Mouse (Mus musculus) hindbrain, postnatal 0 days (tissue): Measurements from ENCODE around the gene Hsd3b1. TPM values are rescaled to one million over a fixed set of nuclear protein-coding genes. Genes with fewer than 3 reads are reported as not detected.

Experiments used
- ATAC-seq: fragments of 200-750 bp; cut with Nextera tagmentation; 2 replicates; pipeline ENCODE4 v1.8.0; 2017; ENCODE audit warnings: mild to moderate bottlenecking, moderate TSS enrichment, moderate library complexity
- DNase-seq: peaks from one replicate; pipeline ENCODE4 v3.0.0-alpha.2; 2015; ENCODE audit warnings: low spot score
- H3K27ac ChIP-seq: fragments of 300-500 bp; sonication (generic); 2 replicates; pipeline ENCODE4 v1.5.1; 2014; ENCODE audit warnings: mild to moderate bottlenecking
- H3K27me3 ChIP-seq: fragments of 300-500 bp; sonication (generic); 2 replicates; pipeline ENCODE4 v1.6.1; 2014; ENCODE audit warnings: low read length, mixed read lengths; ENCODE audit not compliant: insufficient read depth
- H3K36me3 ChIP-seq: fragments of 300-500 bp; sonication (generic); 2 replicates; pipeline ENCODE4 v1.6.1; 2014; ENCODE audit warnings: low read length, mixed read lengths; ENCODE audit not compliant: insufficient read depth
- H3K4me1 ChIP-seq: fragments of 300-500 bp; sonication (generic); 2 replicates; pipeline ENCODE4 v1.6.1; 2014; ENCODE audit warnings: antibody characterized with exemption, low read length, mixed read lengths; ENCODE audit not compliant: insufficient read depth
- H3K4me2 ChIP-seq: fragments of 300-500 bp; sonication (generic); 2 replicates; pipeline ENCODE4 v1.6.1; 2014; ENCODE audit warnings: low read depth, mild to moderate bottlenecking, low read length, moderate library complexity, mixed read lengths
- H3K4me3 ChIP-seq: fragments of 300-500 bp; sonication (generic); 2 replicates; pipeline ENCODE4 v1.5.1; 2014; ENCODE audit warnings: low read length
- H3K9ac ChIP-seq: fragments of 300-500 bp; sonication (generic); replicated peaks from 2 replicates; pipeline ENCODE4 v1.6.1; 2014; ENCODE audit warnings: mild to moderate bottlenecking, low read length, moderate library complexity, mixed read lengths
- H3K9me3 ChIP-seq: fragments of 300-500 bp; sonication (generic); 2 replicates; pipeline ENCODE4 v1.6.1; 2016; ENCODE audit warnings: low read length, mixed read lengths
- CTCF ChIP-seq: IDR thresholded peaks from 2 replicates; pipeline ENCODE4 v1.5.1; 2016; ENCODE audit warnings: antibody characterized with exemption, control low read depth, low read depth
- WGBS: fragments of 180-500 bp; shearing (Covaris S2); extraction: QIAGEN DNeasy Blood & Tissue Kit; methylation state at CpG from one replicate; pipeline ENCODE4 v1.1.7; 2014; 5-methylcytosine and 5-hydroxymethylcytosine counted together
- polyA plus RNA-seq: library from polyadenylated mRNA; unstranded; fragments of >200 nt; fragmentation: Nextera tagmentation; extraction: Ambion mirVana; gene quantifications from 2 replicates; pipeline ENCODE4 v1.2.1, GENCODE M21; 2015
- total RNA-seq: library from RNA; depleted of rRNA; stranded (reverse); fragments of >200 nt; gene quantifications from 2 replicates; pipeline ENCODE4 v1.2.3, GENCODE M21; 2014; rRNA removed

Hsd3b1 gene
- total RNA-seq, result 0.10 TPM in 1 of 2 replicates, not detected in the other
- polyA plus RNA-seq, result not detected in 2 replicates

- Histone ChIP-seq H3K4me3 (no peak within 1 kb of the TSS), H3K9me3 (no peaks in the 10 kb centered on the region), H3K9ac (no peak within 1 kb of the TSS), H3K27ac (no peak within 1 kb of the TSS), H3K4me1 (no peaks in the 10 kb centered on the region), H3K36me3 (no peaks in the 10 kb centered on the region), H3K4me2 (no peak within 1 kb of the TSS), H3K27me3 (no peaks in the 10 kb centered on the region)
- TF ChIP-seq CTCF, result no peak
- ATAC-seq, result no peak
- no peak for DNase-seq
- WGBS, result 89% methylated on average over 3 of the region's 3 CpGs
These were observed at the start of gene Hsd3b1 for GRCm38 (mm10) chr3:98859576-98859975. Gene Hsd3b1, minus strand, starts transcription at chr3:98859794.

GRCm38 (mm10) chr3:98897606-98898005 is 38.0 kb upstream of the Hsd3b1 start:
- Histone ChIP-seq H3K4me1 (no peaks in the 10 kb centered on the region), H3K4me2 (no peak overlapping the region), H3K36me3 (no peaks in the 10 kb centered on the region), H3K4me3 (no peak overlapping the region), H3K27me3 (no peaks in the 10 kb centered on the region), H3K9me3 (no peaks in the 10 kb centered on the region), H3K27ac (no peak overlapping the region), H3K9ac (no peak overlapping the region)
- no peak for TF ChIP-seq CTCF
- ATAC-seq, result no peak
- WGBS, result 92% methylated on average over 2 of the region's 2 CpGs
- no peak for DNase-seq

GRCm38 (mm10) chr3:98895071-98895601 is 35.5 kb upstream of the Hsd3b1 start:
- DNase-seq, result peak; percentile 78
- 0 out of 2 replicates have a peak overlapping the region, but pooled peaks have one; percentile 30 for H3K4me2 ChIP-seq
- ATAC-seq, result peak; percentile 66
- TF ChIP-seq CTCF, result peak; percentile 75
- H3K9me3 ChIP-seq, result no peaks in the 10 kb centered on the region
- H3K27ac ChIP-seq, result no peak overlapping the region
- no peaks in the 10 kb centered on the region for H3K27me3 ChIP-seq
- H3K9ac ChIP-seq, result no peak overlapping the region
- 47% methylated on average over 10 of the region's 10 CpGs for WGBS
- no peak overlapping the region for H3K4me3 ChIP-seq
- H3K4me1 ChIP-seq, result no peaks in the 10 kb centered on the region
- no peaks in the 10 kb centered on the region for H3K36me3 ChIP-seq

- ATAC-seq (no peak), DNase-seq (no peak)
- Histone ChIP-seq H3K4me3 (no peak within 1 kb of the TSS), H3K4me1 (no peaks in the 10 kb centered on the region), H3K4me2 (no peak within 1 kb of the TSS), H3K9me3 (no peaks in the 10 kb centered on the region), H3K9ac (no peak within 1 kb of the TSS), H3K36me3 (no peaks in the 10 kb centered on the region), H3K27ac (no peak within 1 kb of the TSS), H3K27me3 (no peaks in the 10 kb centered on the region)
- TF ChIP-seq CTCF, result no peak
- 90% methylated on average over 3 of the region's 3 CpGs for WGBS
These were observed 33.6 kb upstream of the Hsd3b1 start, which contains the start of gene Hao2 for GRCm38 (mm10) chr3:98893057-98893772. Gene Hao2, minus strand, starts transcription at chr3:98893239.

- Histone ChIP-seq H3K27me3 (no peaks in the 10 kb centered on the region), H3K4me1 (no peaks in the 10 kb centered on the region), H3K27ac (no peak overlapping the region), H3K36me3 (no peaks in the 10 kb centered on the region), H3K9me3 (no peaks in the 10 kb centered on the region), H3K4me2 (no peak overlapping the region), H3K9ac (no peak overlapping the region), H3K4me3 (no peak overlapping the region)
- ATAC-seq (no peak), DNase-seq (no peak)
- no peak for TF ChIP-seq CTCF
- 92% methylated on average over 4 of the region's 4 CpGs for WGBS
These were observed 30.8 kb upstream of the Hsd3b1 start for GRCm38 (mm10) chr3:98890430-98890829.

GRCm38 (mm10) chr3:98888206-98888605 is 28.6 kb upstream of the Hsd3b1 start:
- whole genome bisulfite sequencing, result 72% methylated on average over 2 of the region's 2 CpGs
- Histone ChIP-seq H3K9ac (no peak overlapping the region), H3K4me3 (no peak overlapping the region), H3K27me3 (no peaks in the 10 kb centered on the region), H3K27ac (no peak overlapping the region), H3K4me1 (no peaks in the 10 kb centered on the region), H3K9me3 (no peaks in the 10 kb centered on the region), H3K36me3 (no peaks in the 10 kb centered on the region), H3K4me2 (no peak overlapping the region)
- ATAC-seq, result no peak
- no peak for DNase-seq
- no peak for TF ChIP-seq CTCF

GRCm38 (mm10) chr3:98880831-98881230 is 21.2 kb upstream of the Hsd3b1 start:
- H3K4me3 ChIP-seq, result no peak overlapping the region
- no peak overlapping the region for H3K9ac ChIP-seq
- H3K27ac ChIP-seq, result no peak overlapping the region
- DNase-seq (no peak), ATAC-seq (no peak)
- no peaks in the 10 kb centered on the region for H3K4me1 ChIP-seq
- H3K27me3 ChIP-seq, result no peaks in the 10 kb centered on the region
- no peak overlapping the region for H3K4me2 ChIP-seq
- no peaks in the 10 kb centered on the region for H3K36me3 ChIP-seq
- H3K9me3 ChIP-seq, result no peaks in the 10 kb centered on the region
- no peak for TF ChIP-seq CTCF
- 95% methylated on average over 2 of the region's 2 CpGs for WGBS
